Mouse (Mus musculus) lung, postnatal 0 days (tissue): ENCODE data around the gene Ddx28.

ENCODE experiments used
- CTCF ChIP-seq: IDR thresholded peaks from 2 replicates; pipeline ENCODE4 v1.5.1; 2016; ENCODE audit warnings: antibody characterized with exemption, mild to moderate bottlenecking
- EP300 ChIP-seq: IDR thresholded peaks from 2 replicates; pipeline ENCODE4 v1.6.1; 2016; ENCODE audit warnings: antibody characterized with exemption, mild to moderate bottlenecking, control low read depth

GRCm38 (mm10) chr8:105975363-105975762, 36.3 kb downstream of the Ddx28 start:
- TF ChIP-seq CTCF (peak; percentile 28; the same call in 1 of the 2 replicates), EP300 (no peak)
